Mouse (Mus musculus): ENCODE measurements at regions not wholly inside any gene's neighbourhood (a gene's known extent, or its start where the extent isn't known, plus 50 kb on each side); places are given as distances from the start of the nearest gene placed in this dataset.

- Histone ChIP-seq H3K9me3 (replicated peaks; ENCODE audit: low read length) (no peaks in the 10 kb centered on the region), H3K27ac (no peak overlapping the region), H3K4me2 (ENCODE audit: low read length) (no peak overlapping the region), H3K9ac (ENCODE audit: low read depth, low read length) (no peak overlapping the region), H3K4me1 (replicated peaks; ENCODE audit: insufficient read depth, low read length) (no peaks in the 10 kb centered on the region), H3K27me3 (ENCODE audit: insufficient read depth, low read length) (no peaks in the 10 kb centered on the region), H3K4me3 (replicated peaks; ENCODE audit: low read depth, low read length) (no peak overlapping the region), H3K36me3 (ENCODE audit: insufficient read depth, low read length) (no peaks in the 10 kb centered on the region)
- no peak for ATAC-seq (replicated peaks; ENCODE audit: low FRiP score, low read depth)
- WGBS = 59% methylated on average over 16 of the region's 16 CpGs
- no peak for TF ChIP-seq CTCF (IDR thresholded peaks at IDR 0.05; ENCODE audit: low read depth)
- DNase-seq (ENCODE audit: low spot score) = no peak
Observed at GRCm38 (mm10) chr9:43473601-43474302, 163.1 kb downstream of the Trim29 start.

GRCm38 (mm10) chr9:43474303-43474643 lies 163.6 kb downstream of the Trim29 start:
- ATAC-seq (replicated peaks; ENCODE audit: low FRiP score, low read depth) = no peak
- Histone ChIP-seq H3K9ac (ENCODE audit: low read depth, low read length) (no peak overlapping the region), H3K27me3 (ENCODE audit: insufficient read depth, low read length) (no peaks in the 10 kb centered on the region), H3K4me1 (replicated peaks; ENCODE audit: insufficient read depth, low read length) (no peaks in the 10 kb centered on the region), H3K27ac (no peak overlapping the region), H3K36me3 (ENCODE audit: insufficient read depth, low read length) (no peaks in the 10 kb centered on the region), H3K4me3 (replicated peaks; ENCODE audit: low read depth, low read length) (no peak overlapping the region), H3K4me2 (ENCODE audit: low read length) (no peak overlapping the region), H3K9me3 (replicated peaks; ENCODE audit: low read length) (no peaks in the 10 kb centered on the region)
- 56% methylated on average over 4 of the region's 4 CpGs for WGBS
- no peak for DNase-seq (ENCODE audit: low spot score)
- no peak for TF ChIP-seq CTCF (IDR thresholded peaks at IDR 0.05; ENCODE audit: low read depth)

GRCm38 (mm10) chr9:43480826-43481591 lies 170.4 kb downstream of the Trim29 start:
- DNase-seq (ENCODE audit: low spot score) = no peak
- 27% methylated on average over 3 of the region's 3 CpGs for WGBS
- Histone ChIP-seq H3K4me1 (replicated peaks; ENCODE audit: insufficient read depth, low read length) (no peaks in the 10 kb centered on the region), H3K4me2 (ENCODE audit: low read length) (no peak overlapping the region), H3K4me3 (replicated peaks; ENCODE audit: low read depth, low read length) (no peak overlapping the region), H3K36me3 (ENCODE audit: insufficient read depth, low read length) (no peaks in the 10 kb centered on the region), H3K27ac (no peak overlapping the region), H3K9me3 (replicated peaks; ENCODE audit: low read length) (no peaks in the 10 kb centered on the region), H3K27me3 (ENCODE audit: insufficient read depth, low read length) (no peaks in the 10 kb centered on the region), H3K9ac (ENCODE audit: low read depth, low read length) (no peak overlapping the region)
- ATAC-seq (replicated peaks; ENCODE audit: low FRiP score, low read depth) = no peak
- no peak for TF ChIP-seq CTCF (IDR thresholded peaks at IDR 0.05; ENCODE audit: low read depth)

GRCm38 (mm10) chr9:43482101-43483090 lies 171.7 kb downstream of the Trim29 start:
- no peak overlapping the region for H3K4me2 ChIP-seq (ENCODE audit: low read length)
- 72% methylated on average over 11 of the region's 11 CpGs for WGBS
- H3K9ac ChIP-seq (ENCODE audit: low read depth, low read length) = no peak overlapping the region
- H3K4me1 ChIP-seq (replicated peaks; ENCODE audit: insufficient read depth, low read length) = no peaks in the 10 kb centered on the region
- no peaks in the 10 kb centered on the region for H3K9me3 ChIP-seq (replicated peaks; ENCODE audit: low read length)
- ATAC-seq (replicated peaks; ENCODE audit: low FRiP score, low read depth) = no peak
- no peaks in the 10 kb centered on the region for H3K36me3 ChIP-seq (ENCODE audit: insufficient read depth, low read length)
- no peaks in the 10 kb centered on the region for H3K27me3 ChIP-seq (ENCODE audit: insufficient read depth, low read length)
- no peak overlapping the region for H3K4me3 ChIP-seq (replicated peaks; ENCODE audit: low read depth, low read length)
- no peak for TF ChIP-seq CTCF (IDR thresholded peaks at IDR 0.05; ENCODE audit: low read depth)
- no peak for DNase-seq (ENCODE audit: low spot score)
- no peak overlapping the region for H3K27ac ChIP-seq

- WGBS = 79% methylated on average over 2 of the region's 2 CpGs
- no peak for ATAC-seq (replicated peaks; ENCODE audit: low FRiP score, low read depth)
Observed at GRCm38 (mm10) chr9:43483195-43483594, 172.5 kb downstream of the Trim29 start.

GRCm38 (mm10) chr9:43483906-43484305 lies 173.3 kb downstream of the Trim29 start:
- H3K4me3 ChIP-seq (replicated peaks; ENCODE audit: low read depth, low read length) = no peak overlapping the region
- no peak for TF ChIP-seq CTCF (IDR thresholded peaks at IDR 0.05; ENCODE audit: low read depth)
- no peak overlapping the region for H3K9ac ChIP-seq (ENCODE audit: low read depth, low read length)
- no peaks in the 10 kb centered on the region for H3K4me1 ChIP-seq (replicated peaks; ENCODE audit: insufficient read depth, low read length)
- H3K4me2 ChIP-seq (ENCODE audit: low read length) = no peak overlapping the region
- 93% methylated on average over 2 of the region's 2 CpGs for WGBS
- no peaks in the 10 kb centered on the region for H3K27me3 ChIP-seq (ENCODE audit: insufficient read depth, low read length)
- no peaks in the 10 kb centered on the region for H3K36me3 ChIP-seq (ENCODE audit: insufficient read depth, low read length)
- no peak for DNase-seq (ENCODE audit: low spot score)
- no peak for ATAC-seq (replicated peaks; ENCODE audit: low FRiP score, low read depth)
- no peaks in the 10 kb centered on the region for H3K9me3 ChIP-seq (replicated peaks; ENCODE audit: low read length)
- no peak overlapping the region for H3K27ac ChIP-seq

More at GRCm38 (mm10) chr9:43483195-43483594, 172.5 kb downstream of the Trim29 start:
- TF ChIP-seq CTCF (IDR thresholded peaks at IDR 0.05; ENCODE audit: low read depth) = no peak
- no peak overlapping the region for H3K4me2 ChIP-seq (ENCODE audit: low read length)
- no peaks in the 10 kb centered on the region for H3K9me3 ChIP-seq (replicated peaks; ENCODE audit: low read length)
- H3K27ac ChIP-seq = no peak overlapping the region
- no peak overlapping the region for H3K9ac ChIP-seq (ENCODE audit: low read depth, low read length)
- no peaks in the 10 kb centered on the region for H3K36me3 ChIP-seq (ENCODE audit: insufficient read depth, low read length)
- no peaks in the 10 kb centered on the region for H3K4me1 ChIP-seq (replicated peaks; ENCODE audit: insufficient read depth, low read length)
- H3K27me3 ChIP-seq (ENCODE audit: insufficient read depth, low read length) = no peaks in the 10 kb centered on the region
- H3K4me3 ChIP-seq (replicated peaks; ENCODE audit: low read depth, low read length) = no peak overlapping the region
- DNase-seq (ENCODE audit: low spot score) = no peak

Measured in kidney, postnatal 0 days (tissue).